Mouse (Mus musculus) testis, adult 2 months (tissue): Measurements from ENCODE around the gene Rnf19b. TPM values are rescaled to one million over a fixed set of nuclear protein-coding genes. Genes with fewer than 3 reads are reported as not detected.

Experiments used
- H3K27ac ChIP-seq: fragments of 200-500 bp; 2 replicates; pipeline ENCODE4 v1.5.1; 2012; ENCODE audit warnings: low read depth, low read length; ENCODE audit not compliant: control insufficient read depth, insufficient read depth
- H3K27me3 ChIP-seq: fragments of 200-500 bp; 2 replicates; pipeline ENCODE4 v1.6.1; 2012; ENCODE audit warnings: mild to moderate bottlenecking, low read length, moderate library complexity; ENCODE audit not compliant: control insufficient read depth, insufficient read depth
- H3K36me3 ChIP-seq: fragments of 200-500 bp; 2 replicates; pipeline ENCODE4 v1.6.1; 2012; ENCODE audit warnings: mild to moderate bottlenecking, low read length; ENCODE audit not compliant: control insufficient read depth, insufficient read depth
- H3K4me1 ChIP-seq: fragments of 200-500 bp; 2 replicates; pipeline ENCODE4 v1.6.1; 2012; ENCODE audit warnings: low read length; ENCODE audit not compliant: control insufficient read depth, insufficient read depth
- H3K4me3 ChIP-seq: fragments of 200-500 bp; 2 replicates; pipeline ENCODE4 v1.5.1; 2012; ENCODE audit warnings: low read depth, mild to moderate bottlenecking, low read length, moderate library complexity, mixed read lengths; ENCODE audit not compliant: control insufficient read depth
- CTCF ChIP-seq: fragments of 200-500 bp; IDR thresholded peaks from 2 replicates; pipeline ENCODE4 v1.5.1; 2012; ENCODE audit warnings: low read depth, mild to moderate bottlenecking, inconsistent platforms, low read length, moderate library complexity; ENCODE audit not compliant: control insufficient read depth, insufficient read depth, insufficient replicate concordance
- POLR2A ChIP-seq: fragments of 200-500 bp; IDR thresholded peaks from 2 replicates; pipeline ENCODE4 v1.6.1; 2012; ENCODE audit warnings: low read depth, mild to moderate bottlenecking, inconsistent platforms, low read length, moderate library complexity; ENCODE audit not compliant: control insufficient read depth
- polyA plus RNA-seq: library from polyadenylated mRNA; depleted of rRNA; stranded (reverse); fragments of >200 nt; gene quantifications from 2 replicates; pipeline ENCODE4 v1.2.3, GENCODE M21; 2012; rRNA removed

Rnf19b gene
- polyA plus RNA-seq = 515 and 590 TPM in 2 replicates

GRCm38 (mm10) chr4:129058207-129059092 lies at the start of gene Rnf19b:
Gene Rnf19b (plus strand): TSS chr4:129058271.
- Histone ChIP-seq H3K27ac (peak within 1 kb of the TSS; percentile 85), H3K4me3 (peak within 1 kb of the TSS; percentile 88), H3K36me3 (peaks cover 2% of the 10 kb centered on the region), H3K4me1 (peaks cover 5% of the 10 kb centered on the region), H3K27me3 (no peaks in the 10 kb centered on the region)
- TF ChIP-seq POLR2A (no peak; the same call in 1 of the 2 replicates), CTCF (no peak)

- Histone ChIP-seq H3K27me3 (no peaks in the 10 kb centered on the region), H3K27ac (no peak overlapping the region), H3K4me1 (no peaks in the 10 kb centered on the region), H3K4me3 (no peak overlapping the region), H3K36me3 (no peaks in the 10 kb centered on the region; the same call in none of the 2 replicates)
- TF ChIP-seq CTCF = no peak
- no peak for TF ChIP-seq POLR2A
Measured at GRCm38 (mm10) chr4:129008672-129009071, 49.4 kb upstream of the Rnf19b start.

GRCm38 (mm10) chr4:129009521-129009920 lies 48.5 kb upstream of the Rnf19b start:
- no peak overlapping the region for H3K4me3 ChIP-seq
- H3K36me3 ChIP-seq = no peaks in the 10 kb centered on the region; the same call in none of the 2 replicates
- no peaks in the 10 kb centered on the region for H3K27me3 ChIP-seq
- TF ChIP-seq CTCF = no peak
- no peak for TF ChIP-seq POLR2A
- no peak overlapping the region for H3K27ac ChIP-seq
- H3K4me1 ChIP-seq = no peaks in the 10 kb centered on the region

GRCm38 (mm10) chr4:129011604-129012121 lies 46.4 kb upstream of the Rnf19b start:
- H3K36me3 ChIP-seq = no peaks in the 10 kb centered on the region; the same call in none of the 2 replicates
- H3K4me3 ChIP-seq = no peak overlapping the region
- no peaks in the 10 kb centered on the region for H3K4me1 ChIP-seq
- TF ChIP-seq POLR2A (no peak), CTCF (no peak)
- no peak overlapping the region for H3K27ac ChIP-seq
- H3K27me3 ChIP-seq = no peaks in the 10 kb centered on the region

- Histone ChIP-seq H3K4me1 (no peaks in the 10 kb centered on the region), H3K27me3 (no peaks in the 10 kb centered on the region), H3K4me3 (no peak overlapping the region), H3K36me3 (no peaks in the 10 kb centered on the region; the same call in 1 of the 2 replicates), H3K27ac (no peak overlapping the region)
- TF ChIP-seq POLR2A (no peak), CTCF (no peak)
Measured at GRCm38 (mm10) chr4:129013151-129013864, 44.8 kb upstream of the Rnf19b start.

- Histone ChIP-seq H3K4me1 (no peaks in the 10 kb centered on the region), H3K4me3 (no peak overlapping the region), H3K27me3 (no peaks in the 10 kb centered on the region), H3K27ac (no peak overlapping the region), H3K36me3 (no peaks in the 10 kb centered on the region)
- no peak for TF ChIP-seq CTCF
- TF ChIP-seq POLR2A = no peak
Measured at GRCm38 (mm10) chr4:129016329-129016728, 41.7 kb upstream of the Rnf19b start.

- Histone ChIP-seq H3K36me3 (no peaks in the 10 kb centered on the region), H3K27me3 (no peaks in the 10 kb centered on the region), H3K27ac (no peak overlapping the region), H3K4me3 (no peak overlapping the region), H3K4me1 (no peaks in the 10 kb centered on the region)
- TF ChIP-seq CTCF (no peak), POLR2A (no peak)
Measured at GRCm38 (mm10) chr4:129017150-129017549, 40.9 kb upstream of the Rnf19b start.
